Mouse (Mus musculus): ENCODE results near the gene Gnai3.

DNA sequence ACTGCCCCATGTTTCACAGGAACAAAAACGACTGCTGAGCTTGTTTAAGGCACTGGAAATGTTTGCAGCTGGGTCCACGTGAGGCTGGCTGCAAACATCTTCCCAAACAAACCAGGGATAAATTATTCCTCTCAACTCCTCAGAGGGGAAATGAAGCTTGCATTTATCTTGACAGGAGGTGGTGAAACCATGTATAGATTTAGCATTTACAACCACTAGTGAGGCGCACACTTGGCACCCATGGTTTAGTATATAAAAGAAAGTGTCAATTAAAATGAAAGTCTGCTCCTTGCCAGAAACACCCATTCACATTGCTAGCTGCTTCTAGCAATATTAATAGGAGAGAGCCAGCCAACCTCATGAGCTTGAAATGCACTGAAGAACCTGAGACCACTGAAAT is 44.4 kb downstream of the Gnai3 start:
- TF ChIP-seq CTCF (IDR thresholded peaks at IDR 0.05; ENCODE audit: insufficient read depth, low read depth, low read length) (no peak), POLR2A (IDR thresholded peaks at IDR 0.05; ENCODE audit: insufficient read depth, low read depth, low read length) (no peak)

Measured in olfactory bulb, adult 2 months (tissue).